Mouse (Mus musculus): ENCODE data around the gene Wdr5b.

- TF ChIP-seq CTCF (IDR thresholded peaks at IDR 0.05): no peak
- TF ChIP-seq EP300 (IDR thresholded peaks at IDR 0.05): no peak
Observed at GRCm38 (mm10) chr16:36064904-36065303, 23.9 kb downstream of the Wdr5b start.

Measured in lung, postnatal 0 days (tissue).